Comparison of ENCODE assay signal across 8 mouse cellular contexts in genomic region chr10:85102247-85103084, GRCm38 (mm10). TPM values are rescaled to one million over a fixed set of nuclear protein-coding genes. Genes with fewer than 3 reads are reported as not detected.
DNase-seq lines count a peak whose midpoint lies in the region; ATAC-seq and TF ChIP-seq lines count a peak whose summit lies in the region.

Fhl4 (minus strand) TSS chr10:85102495.
Tmem263 (plus strand) TSS chr10:85102627.

- TF ChIP-seq POLR2A in bone marrow, adult 2 months (IDR thresholded peaks at IDR 0.05; ENCODE audit: borderline replicate concordance, control insufficient read depth, low read depth, low read length): 0 out of 2 replicates have a peak, but pooled peaks have one; percentile 74

- H3K9ac ChIP-seq in embryonic facial prominence, embryonic 14.5 days (ENCODE audit: low read depth, low read length): peak within 1 kb of the TSS; percentile 98
- H3K9ac ChIP-seq in limb, embryonic 13.5 days: peak within 1 kb of the TSS; percentile 97
- peak within 1 kb of the TSS; percentile 85 for H3K9ac ChIP-seq in midbrain, embryonic 15.5 days

- TF ChIP-seq CTCF in bone marrow, adult 2 months (IDR thresholded peaks at IDR 0.05; ENCODE audit: control insufficient read depth, insufficient read depth, low read length): no peak

- H3K27ac ChIP-seq in bone marrow, adult 2 months (ENCODE audit: control insufficient read depth, insufficient read depth, low read depth, low read length, poor library complexity): peak within 1 kb of the TSS; percentile 73
- peak within 1 kb of the TSS; percentile 84 for H3K27ac ChIP-seq in embryonic facial prominence, embryonic 14.5 days (replicated peaks; ENCODE audit: low read depth, low read length)
- peak within 1 kb of the TSS; percentile 85 for H3K27ac ChIP-seq in limb, embryonic 13.5 days
- peak within 1 kb of the TSS; percentile 82 for H3K27ac ChIP-seq in midbrain, embryonic 15.5 days

- no peaks in the 10 kb centered on the region; the same call in 1 of the 2 replicates for H3K4me1 ChIP-seq in bone marrow, adult 2 months (ENCODE audit: control insufficient read depth, insufficient read depth, low read length)
- H3K4me1 ChIP-seq in embryonic facial prominence, embryonic 14.5 days (ENCODE audit: control insufficient read depth, insufficient read depth, low read length): peaks cover 15% of the 10 kb centered on the region
- H3K4me1 ChIP-seq in limb, embryonic 13.5 days: peaks cover 19% of the 10 kb centered on the region
- peaks cover 21% of the 10 kb centered on the region for H3K4me1 ChIP-seq in midbrain, embryonic 15.5 days

- no peaks in the 10 kb centered on the region for H3K9me3 ChIP-seq in embryonic facial prominence, embryonic 14.5 days (ENCODE audit: control insufficient read depth, low read length)
- H3K9me3 ChIP-seq in limb, embryonic 13.5 days: no peaks in the 10 kb centered on the region
- H3K9me3 ChIP-seq in midbrain, embryonic 15.5 days: no peaks in the 10 kb centered on the region

- WGBS in bone marrow, adult 2 months: under 1% methylated on average over 80 of the region's 96 CpGs
- WGBS in embryonic facial prominence, embryonic 14.5 days: 1% methylated on average over 33 of the region's 96 CpGs
- WGBS in limb, embryonic 13.5 days: 0% methylated on average over 66 of the region's 96 CpGs
- WGBS in midbrain, embryonic 15.5 days: under 1% methylated on average over 71 of the region's 96 CpGs

- H3K36me3 ChIP-seq in embryonic facial prominence, embryonic 14.5 days (ENCODE audit: control insufficient read depth, insufficient read depth, low read length): no peaks in the 10 kb centered on the region
- no peaks in the 10 kb centered on the region for H3K36me3 ChIP-seq in limb, embryonic 13.5 days
- H3K36me3 ChIP-seq in midbrain, embryonic 15.5 days (replicated peaks): no peaks in the 10 kb centered on the region

- H3K4me2 ChIP-seq in embryonic facial prominence, embryonic 14.5 days (ENCODE audit: low read depth, low read length): peak within 1 kb of the TSS; percentile 75
- H3K4me2 ChIP-seq in limb, embryonic 13.5 days (replicated peaks): peak within 1 kb of the TSS; percentile 88
- peak within 1 kb of the TSS; percentile 96 for H3K4me2 ChIP-seq in midbrain, embryonic 15.5 days

- no peaks in the 10 kb centered on the region for H3K27me3 ChIP-seq in embryonic facial prominence, embryonic 14.5 days (replicated peaks; ENCODE audit: control insufficient read depth, insufficient read depth, low read length)
- no peaks in the 10 kb centered on the region for H3K27me3 ChIP-seq in limb, embryonic 13.5 days
- no peaks in the 10 kb centered on the region for H3K27me3 ChIP-seq in midbrain, embryonic 15.5 days (replicated peaks)

- peak; percentile 96 for DNase-seq in A20 (ENCODE audit: low read depth, low spot score)
- peak; percentile 95 for DNase-seq in embryonic facial prominence, embryonic 14.5 days (ENCODE audit: low spot score)
- peak; percentile 74 for DNase-seq in heart, adult 8-10 months (ENCODE audit: low spot score)
- DNase-seq in kidney, adult 8-10 months: peak; percentile 50
- peak; percentile 72 to 80 for DNase-seq in spleen, adult 18-20 months

- ATAC-seq in embryonic facial prominence, embryonic 14.5 days (ENCODE audit: low read depth): peak; percentile 96
- peak; percentile 95 for ATAC-seq in limb, embryonic 13.5 days (ENCODE audit: low FRiP score, low read depth)
- ATAC-seq in midbrain, embryonic 15.5 days (replicated peaks): peak; percentile 96

- H3K4me3 ChIP-seq in bone marrow, adult 2 months (replicated peaks; ENCODE audit: control insufficient read depth, low read depth, low read length): peak within 1 kb of the TSS; percentile 76
- H3K4me3 ChIP-seq in embryonic facial prominence, embryonic 14.5 days (ENCODE audit: low read depth, low read length): peak within 1 kb of the TSS; percentile 97
- H3K4me3 ChIP-seq in limb, embryonic 13.5 days: peak within 1 kb of the TSS; percentile 98
- peak within 1 kb of the TSS; percentile 69 for H3K4me3 ChIP-seq in midbrain, embryonic 15.5 days

RNA-seq across cellular contexts. Expression of gene Fhl4, which starts in this region (rescaled TPM):
- polyA plus RNA-seq in bone marrow, adult 2 months (2011; ENCODE audit: insufficient read depth, insufficient read length, low replicate concordance, missing spikeins): 0.45 TPM in 1 of 2 replicates, not detected in the other
- 1.5 and 2.2 TPM in 2 replicates for polyA plus RNA-seq in embryonic facial prominence, embryonic 14.5 days (2014; fragmentation: Nextera tagmentation; extraction: Ambion mirVana)
- total RNA-seq in heart, adult 8-10 months (2022): under 1 TPM; 0.17 to 0.46 (median 0.36) TPM
- 1.4 and 1.7 TPM in 2 replicates for polyA plus RNA-seq in limb, embryonic 13.5 days (2015; fragmentation: Nextera tagmentation; extraction: Ambion mirVana)
- 2.4 and 2.6 TPM in 2 replicates for polyA plus RNA-seq in midbrain, embryonic 15.5 days (2015; fragmentation: Nextera tagmentation; extraction: Ambion mirVana)

RNA-seq across cellular contexts. Expression of gene Tmem263, which starts in this region (rescaled TPM):
- 6.2 and 10.1 TPM in 2 replicates for polyA plus RNA-seq in bone marrow, adult 2 months (2011; ENCODE audit: insufficient read depth, insufficient read length, low replicate concordance, missing spikeins)
- polyA plus RNA-seq in embryonic facial prominence, embryonic 14.5 days (2014; fragmentation: Nextera tagmentation; extraction: Ambion mirVana): 80.0 and 80.6 TPM in 2 replicates
- total RNA-seq in heart, adult 8-10 months (2022): 10 to 100 TPM; 14.3 to 14.7 (median 14.6) TPM
- polyA plus RNA-seq in limb, embryonic 13.5 days (2015; fragmentation: Nextera tagmentation; extraction: Ambion mirVana): 133 and 144 TPM in 2 replicates
- 52.3 and 52.8 TPM in 2 replicates for polyA plus RNA-seq in midbrain, embryonic 15.5 days (2015; fragmentation: Nextera tagmentation; extraction: Ambion mirVana)

Comparison
In these comparisons a context has a peak if more than half of its experiments do, and no peak if none do; other contexts are left out.
1. Peak in every context shown above with its lines: DNase-seq, ATAC-seq, H3K4me3 ChIP-seq and H3K27ac ChIP-seq.